Mouse (Mus musculus) spleen, postnatal 10 days (tissue): ENCODE results near the gene Uncx.

Source experiments
- DNase-seq, 2 experiments: peaks; one replicate each; pipeline ENCODE4 v3.0.0; 2021 to 2022; ENCODE audit warnings: low spot score in 2 of 2

The Uncx gene

DNA sequence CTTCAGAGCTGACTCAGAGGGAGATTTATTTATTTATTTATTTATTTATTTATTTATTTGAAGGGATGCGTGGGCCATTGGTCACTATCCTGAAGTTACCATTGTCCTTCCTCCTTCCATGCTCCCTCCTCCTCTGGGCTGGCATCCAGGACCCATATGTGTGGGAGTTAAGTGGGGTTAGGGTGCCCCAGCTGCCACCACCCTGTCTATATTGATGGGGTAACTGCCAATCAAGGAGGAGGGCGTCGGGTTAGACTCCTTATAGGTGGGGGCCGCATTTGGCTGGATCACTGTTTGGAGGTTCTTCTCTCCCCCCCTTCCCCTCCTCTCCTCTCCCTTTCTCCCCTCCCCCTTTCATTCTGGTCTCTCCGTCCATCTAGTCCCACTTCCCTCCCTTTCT is 738 bp upstream of the Uncx start:
- DNase-seq: no peak

DNA sequence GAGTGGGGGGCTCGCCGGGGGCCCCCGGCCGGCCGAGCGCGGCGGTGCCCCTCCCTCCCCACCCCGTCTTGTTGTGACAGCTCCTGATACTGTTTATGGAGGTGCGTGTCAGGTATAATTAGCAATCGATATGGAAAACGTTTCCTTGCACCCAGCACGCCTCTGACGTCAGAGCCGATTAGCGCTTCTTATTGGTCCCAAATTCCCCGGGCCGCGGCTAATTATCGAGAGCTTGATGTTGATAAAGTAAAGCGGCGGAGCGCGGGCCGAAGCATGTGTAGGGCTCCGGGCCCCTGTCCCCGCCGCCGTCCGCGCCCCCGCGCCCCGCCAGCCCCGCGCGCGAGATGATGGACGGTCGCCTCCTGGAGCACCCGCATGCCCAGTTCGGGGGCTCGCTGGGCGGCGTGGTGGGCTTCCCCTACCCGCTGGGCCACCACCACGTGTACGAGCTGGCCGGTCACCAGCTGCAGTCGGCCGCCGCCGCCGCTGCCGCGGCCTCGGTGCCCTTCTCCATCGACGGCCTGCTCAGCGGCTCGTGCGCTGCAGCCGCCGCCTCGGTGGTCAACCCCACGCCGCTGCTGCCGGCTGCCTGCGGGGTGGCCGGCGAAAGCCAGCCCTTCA is 466 bp downstream of the Uncx start:
- no peak for DNase-seq

DNA sequence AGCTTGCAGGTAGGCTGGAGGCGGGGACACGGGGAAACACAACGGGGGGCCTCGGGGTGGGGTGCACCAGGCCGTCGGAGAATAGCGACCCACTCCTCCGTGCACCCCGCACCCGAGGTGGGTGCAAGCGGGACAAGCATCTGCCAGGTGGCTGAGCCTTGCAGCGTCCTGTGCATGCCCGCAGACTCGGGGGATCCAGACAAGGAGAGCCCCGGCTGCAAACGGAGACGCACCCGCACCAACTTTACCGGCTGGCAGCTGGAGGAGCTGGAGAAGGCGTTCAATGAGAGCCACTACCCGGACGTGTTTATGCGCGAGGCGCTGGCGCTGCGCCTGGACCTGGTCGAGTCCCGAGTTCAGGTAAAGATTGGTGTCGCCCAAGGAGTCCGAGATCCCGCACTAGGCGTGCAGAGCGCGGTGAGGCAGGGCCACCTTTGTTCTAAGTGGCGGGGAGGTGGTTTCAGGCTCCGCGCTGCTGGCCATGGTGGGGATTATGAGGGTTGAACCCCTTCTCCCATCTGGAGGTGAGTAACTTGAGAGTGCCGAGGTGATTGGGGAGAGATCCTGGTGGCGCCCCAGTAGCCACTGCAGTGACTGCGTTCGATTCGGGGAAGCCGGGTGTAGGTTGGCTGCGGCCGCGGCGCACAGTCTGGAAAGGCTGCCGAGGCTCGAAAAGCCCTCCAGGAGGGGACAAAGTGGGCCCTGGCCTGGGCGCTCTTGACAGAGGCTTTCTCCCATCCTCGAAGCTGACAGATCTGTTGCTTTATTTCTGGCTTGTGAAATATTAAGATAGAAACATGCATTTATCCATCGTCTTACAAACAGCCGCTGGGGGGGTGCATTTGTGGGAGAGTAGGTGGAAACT is 1.2 kb downstream of the Uncx start:
- no peak for DNase-seq

DNA sequence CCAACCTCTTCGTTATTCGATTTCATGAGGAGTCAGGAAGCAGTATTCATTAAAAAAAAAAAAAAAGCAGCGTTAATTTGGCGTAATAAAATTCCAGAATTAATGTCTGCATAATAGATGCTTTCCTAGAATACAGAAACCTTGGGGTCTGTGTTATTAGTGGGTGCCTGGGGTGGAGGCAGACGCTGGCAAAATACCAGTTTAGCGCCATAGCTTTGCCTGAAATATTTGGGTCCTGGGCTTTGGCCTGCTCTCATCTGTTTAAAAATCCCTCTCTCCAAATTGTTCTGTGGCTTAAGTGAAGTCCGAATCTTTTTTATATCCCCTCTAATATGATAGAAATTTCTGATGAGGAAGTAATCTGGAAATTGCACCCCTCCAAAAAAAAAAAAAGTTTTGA is 1.9 kb downstream of the Uncx start:
- no peak for DNase-seq

DNA sequence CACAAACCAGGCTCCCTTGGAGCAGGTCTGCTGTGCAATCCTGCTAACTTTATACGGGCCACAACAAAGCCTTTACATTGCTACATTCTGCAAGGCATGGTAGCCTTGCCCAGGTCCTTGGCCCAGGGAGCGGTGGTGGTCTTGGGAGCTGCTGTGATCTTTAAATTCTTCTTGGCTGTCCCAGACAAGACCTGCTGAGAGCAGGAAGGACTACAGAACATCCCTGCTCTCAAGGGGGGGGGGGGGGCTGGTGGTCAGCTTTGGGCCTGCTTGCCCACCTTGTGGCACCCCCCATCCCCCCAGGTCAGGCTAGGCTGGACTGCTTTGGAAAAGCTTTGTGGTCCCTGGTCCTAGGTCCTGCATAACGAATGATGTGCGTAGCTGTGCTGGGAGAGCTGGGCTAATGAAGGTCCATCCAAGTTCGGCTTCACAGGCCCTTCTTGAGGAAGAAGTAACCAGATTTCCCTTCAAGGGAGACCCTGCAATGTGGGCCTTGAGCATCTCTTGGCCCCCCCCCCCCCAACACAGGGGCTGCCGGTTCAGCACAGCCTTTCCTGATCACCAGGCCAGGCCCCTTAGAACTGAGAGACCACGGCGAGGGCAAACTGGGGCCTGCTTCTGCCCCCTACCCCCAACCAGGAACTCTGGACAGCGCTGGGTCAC is 2.5 kb downstream of the Uncx start:
- no peak for DNase-seq

DNA sequence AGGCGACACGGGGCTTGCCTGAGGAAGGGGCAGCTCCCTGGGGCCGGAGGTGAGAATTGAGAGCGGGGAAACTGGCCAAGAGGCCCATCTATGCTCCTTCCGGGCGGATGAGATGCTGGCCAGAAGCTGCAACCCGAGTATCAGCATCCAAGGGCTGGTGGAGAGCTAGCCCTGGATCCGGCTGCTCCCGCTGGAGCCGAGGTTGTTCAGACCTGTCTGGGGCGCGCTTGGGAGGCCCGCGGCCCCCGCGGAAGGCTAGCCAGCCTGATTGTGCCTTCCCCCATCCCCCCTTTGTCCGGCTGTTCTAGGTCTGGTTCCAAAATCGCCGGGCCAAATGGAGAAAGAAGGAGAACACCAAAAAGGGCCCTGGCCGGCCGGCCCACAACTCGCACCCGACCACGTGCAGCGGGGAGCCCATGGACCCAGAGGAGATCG is 3.1 kb downstream of the Uncx start:
- DNase-seq: no peak

DNA sequence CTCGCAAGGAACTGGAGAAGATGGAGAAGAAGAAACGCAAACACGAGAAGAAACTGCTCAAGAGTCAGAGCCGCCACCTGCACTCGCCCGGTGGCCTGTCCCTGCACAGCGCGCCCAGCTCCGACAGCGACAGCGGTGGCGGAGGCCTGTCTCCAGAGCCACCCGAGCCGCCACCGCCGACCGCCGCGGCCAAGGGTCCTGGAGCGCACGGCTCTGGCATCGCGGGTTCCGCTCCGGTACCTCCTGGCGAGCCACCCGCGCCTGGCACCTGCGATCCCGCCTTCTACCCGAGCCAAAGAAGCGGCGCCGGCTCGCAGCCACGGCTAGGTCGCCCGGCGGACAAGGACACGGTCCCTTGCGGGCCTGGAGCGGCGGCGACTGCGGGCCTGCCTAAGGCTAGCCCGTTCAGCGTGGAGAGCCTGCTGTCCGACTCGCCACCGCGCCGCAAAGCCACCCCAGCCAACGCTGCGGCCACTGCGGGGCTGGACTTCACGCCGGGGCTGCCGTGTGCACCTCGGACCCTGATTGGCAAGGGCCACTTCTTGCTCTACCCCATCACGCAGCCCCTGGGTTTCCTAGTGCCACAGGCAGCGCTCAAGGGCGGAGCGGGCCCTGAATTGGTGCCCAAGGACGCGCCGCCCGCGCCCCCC is 3.6 kb downstream of the Uncx start:
- no peak for DNase-seq

DNA sequence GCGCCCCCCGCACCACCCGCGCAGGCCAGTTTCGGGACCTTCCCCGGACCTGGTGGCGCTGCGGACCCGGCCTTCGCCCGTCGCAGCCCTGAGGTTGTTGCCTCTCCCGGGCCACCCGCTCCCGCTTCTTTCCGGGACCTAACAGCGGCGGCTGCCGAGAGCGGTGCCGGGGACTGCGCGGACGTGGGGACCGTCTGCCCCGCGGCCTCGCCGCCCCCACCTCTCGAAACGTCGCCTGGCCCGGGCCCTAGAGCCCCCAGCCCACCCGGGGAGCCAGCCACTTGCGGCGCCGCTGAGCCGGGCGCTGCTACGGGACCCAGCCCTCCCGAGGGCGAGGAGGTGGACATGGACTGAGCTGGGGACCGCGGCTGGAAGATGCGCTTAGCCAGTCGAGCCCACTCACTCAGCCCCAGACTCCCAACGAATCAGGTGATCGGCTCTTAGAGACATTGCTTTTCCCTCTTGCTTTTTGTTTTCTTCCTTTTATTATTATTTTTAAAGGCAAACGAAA is 4.2 kb downstream of the Uncx start:
- DNase-seq: no peak

DNA sequence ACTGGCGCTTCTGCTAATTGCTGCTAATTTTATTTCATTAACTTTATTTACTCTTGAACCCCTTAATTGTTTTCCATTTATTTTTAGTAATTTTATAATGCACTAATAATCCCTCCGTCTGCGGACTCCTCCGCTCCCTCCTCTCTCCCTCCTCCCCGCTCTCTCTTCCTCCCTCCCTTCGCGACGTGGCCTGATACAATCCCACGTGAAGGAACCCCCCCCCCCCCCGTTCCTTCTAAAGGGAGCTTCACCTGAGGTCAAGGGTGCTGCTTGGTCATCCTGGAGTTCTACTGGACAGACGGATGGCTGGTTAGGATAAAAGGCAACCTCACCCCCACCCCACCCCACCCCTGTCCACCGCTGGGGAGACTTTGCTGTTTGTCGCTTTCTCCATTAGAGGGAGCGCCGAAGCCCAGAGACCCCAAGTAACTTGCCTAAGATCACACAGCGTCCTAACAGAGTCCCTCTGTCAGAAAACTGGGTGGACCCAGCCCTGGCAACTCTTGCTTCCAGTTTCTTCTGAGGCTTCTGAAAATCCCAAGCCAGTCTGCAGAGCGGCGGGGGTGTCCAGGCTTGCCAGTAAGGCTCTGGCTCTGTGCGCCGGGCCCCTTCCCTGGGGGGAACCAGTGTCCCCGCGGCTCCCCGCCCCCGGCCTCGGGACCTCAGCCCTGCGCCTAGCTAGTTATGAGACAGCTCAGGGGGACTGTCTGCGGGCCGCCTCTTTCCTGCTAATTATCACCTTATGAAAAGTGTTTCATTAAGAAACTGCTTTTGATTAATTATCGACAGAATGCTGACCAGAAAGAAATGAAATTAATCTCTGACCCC is 10.4 kb downstream of the Uncx start:
- no peak for DNase-seq

DNA sequence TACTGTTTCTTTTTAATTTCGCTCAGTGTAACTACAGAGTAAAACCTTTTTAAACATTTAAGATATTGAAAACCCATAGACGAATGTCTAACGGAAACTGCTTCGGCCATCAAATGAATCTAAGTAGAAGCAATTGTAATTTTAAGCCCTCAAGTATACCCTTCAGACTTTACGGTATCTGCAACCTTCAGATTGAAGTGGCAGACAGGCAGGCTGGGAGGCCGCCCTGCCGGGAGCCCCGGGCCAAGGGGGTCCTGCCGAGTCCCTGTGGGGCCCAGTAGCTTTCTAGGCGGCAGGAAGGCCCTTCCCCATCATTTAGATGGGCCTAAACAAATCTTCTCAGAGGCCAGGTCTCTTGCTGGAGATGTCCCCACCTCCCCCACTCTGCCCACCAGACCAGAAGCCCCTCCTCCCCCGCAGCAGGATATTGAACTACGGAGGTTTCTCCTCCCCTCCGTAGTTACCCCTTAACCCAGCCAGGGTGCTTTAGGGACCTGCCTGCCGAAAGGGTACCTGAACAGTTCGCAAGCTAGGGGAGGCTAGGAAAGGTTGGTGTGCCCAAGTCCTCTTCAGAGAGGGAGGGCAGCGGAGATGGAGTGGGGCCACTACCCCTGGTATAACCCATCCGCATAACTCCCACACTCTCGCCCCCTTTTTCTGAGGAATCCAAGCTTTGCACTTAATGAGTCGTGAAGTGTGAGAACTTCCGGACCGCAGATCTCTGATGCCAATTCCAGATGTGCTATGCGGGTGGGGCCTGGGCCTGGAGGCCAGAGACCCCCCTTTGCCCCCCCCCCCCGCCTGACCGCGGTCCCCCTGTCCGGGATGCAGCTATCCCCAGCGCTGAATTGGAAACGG is 11.4 kb downstream of the Uncx start:
- DNase-seq: no peak

DNA sequence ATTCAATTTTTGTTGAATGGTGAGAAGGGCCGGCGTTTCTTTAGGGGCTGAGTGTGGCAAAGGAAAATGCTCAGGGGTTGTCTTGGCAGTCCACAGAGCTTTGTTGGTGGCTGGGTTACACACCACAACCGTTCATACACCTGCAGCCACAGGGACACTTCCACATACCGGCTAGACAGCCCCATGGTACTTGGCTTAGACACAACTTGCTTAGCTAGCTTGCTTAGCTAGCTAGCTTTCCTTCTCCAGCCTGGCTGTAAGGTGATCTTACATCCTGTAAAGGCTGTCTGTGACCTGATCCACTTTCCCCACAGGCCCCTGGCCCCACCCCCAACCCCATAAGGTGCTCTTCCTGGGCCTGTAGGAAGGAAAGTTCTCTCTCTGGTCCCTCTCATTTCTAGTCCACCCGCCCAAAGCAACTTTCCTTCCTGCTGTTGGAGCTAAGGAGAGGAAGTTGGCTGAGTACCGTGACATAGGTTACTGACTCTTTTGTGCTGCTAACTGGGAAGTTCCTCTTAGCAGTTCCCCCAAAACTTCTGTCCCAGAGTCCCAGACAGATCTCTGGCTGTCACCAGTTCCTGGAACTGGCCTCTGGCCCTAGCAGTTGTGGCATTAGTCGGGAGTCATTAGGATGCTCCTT is 12.3 kb downstream of the Uncx start:
- DNase-seq: no peak

DNA sequence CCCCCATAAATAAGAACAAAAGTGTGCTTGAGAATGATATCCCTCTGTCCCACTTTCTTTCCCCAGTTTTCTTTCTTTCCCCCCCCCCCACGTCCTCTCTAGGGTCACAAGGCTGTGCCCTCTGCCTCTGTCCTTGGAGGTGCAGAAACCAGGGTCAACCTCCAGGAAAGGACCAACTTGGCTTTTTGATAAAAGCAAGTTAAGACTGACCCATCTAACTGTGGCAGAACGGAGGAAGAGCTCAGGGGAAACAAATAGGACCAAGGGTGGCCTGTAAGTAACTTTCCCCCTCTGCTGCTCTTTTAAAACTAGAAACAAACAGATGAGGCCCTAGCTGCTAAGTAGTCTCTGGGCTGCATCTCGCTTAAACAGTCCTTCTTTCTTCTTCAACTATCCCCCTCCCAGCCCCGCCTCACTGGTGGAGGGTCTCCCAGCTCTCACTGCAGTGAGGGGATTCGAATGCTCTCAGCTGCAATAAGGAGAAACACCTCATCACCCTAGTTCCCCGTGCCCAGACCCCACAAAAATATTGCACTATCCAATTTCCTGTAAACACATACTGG is 12.9 kb downstream of the Uncx start:
- no peak for DNase-seq

DNA sequence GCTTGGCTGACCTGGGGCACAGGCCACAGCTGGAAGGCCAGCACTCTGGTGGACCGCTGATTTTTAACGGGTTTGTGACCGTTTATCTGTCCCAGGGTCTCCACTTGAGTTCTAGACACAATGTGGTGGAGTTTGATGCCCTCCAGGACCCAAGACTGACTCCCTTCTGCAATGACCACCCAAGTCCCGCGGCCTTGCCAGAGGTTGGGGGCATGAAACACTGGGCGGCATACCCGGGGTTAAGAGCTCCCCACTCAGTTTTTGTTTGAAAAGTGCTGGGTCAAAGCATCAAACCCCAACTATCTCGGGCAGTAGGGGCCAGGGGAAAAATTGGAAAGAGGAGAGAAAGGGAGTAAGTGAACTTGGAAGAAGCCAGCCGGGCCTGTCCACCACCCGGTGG is 13.8 kb downstream of the Uncx start:
- no peak for DNase-seq

DNA sequence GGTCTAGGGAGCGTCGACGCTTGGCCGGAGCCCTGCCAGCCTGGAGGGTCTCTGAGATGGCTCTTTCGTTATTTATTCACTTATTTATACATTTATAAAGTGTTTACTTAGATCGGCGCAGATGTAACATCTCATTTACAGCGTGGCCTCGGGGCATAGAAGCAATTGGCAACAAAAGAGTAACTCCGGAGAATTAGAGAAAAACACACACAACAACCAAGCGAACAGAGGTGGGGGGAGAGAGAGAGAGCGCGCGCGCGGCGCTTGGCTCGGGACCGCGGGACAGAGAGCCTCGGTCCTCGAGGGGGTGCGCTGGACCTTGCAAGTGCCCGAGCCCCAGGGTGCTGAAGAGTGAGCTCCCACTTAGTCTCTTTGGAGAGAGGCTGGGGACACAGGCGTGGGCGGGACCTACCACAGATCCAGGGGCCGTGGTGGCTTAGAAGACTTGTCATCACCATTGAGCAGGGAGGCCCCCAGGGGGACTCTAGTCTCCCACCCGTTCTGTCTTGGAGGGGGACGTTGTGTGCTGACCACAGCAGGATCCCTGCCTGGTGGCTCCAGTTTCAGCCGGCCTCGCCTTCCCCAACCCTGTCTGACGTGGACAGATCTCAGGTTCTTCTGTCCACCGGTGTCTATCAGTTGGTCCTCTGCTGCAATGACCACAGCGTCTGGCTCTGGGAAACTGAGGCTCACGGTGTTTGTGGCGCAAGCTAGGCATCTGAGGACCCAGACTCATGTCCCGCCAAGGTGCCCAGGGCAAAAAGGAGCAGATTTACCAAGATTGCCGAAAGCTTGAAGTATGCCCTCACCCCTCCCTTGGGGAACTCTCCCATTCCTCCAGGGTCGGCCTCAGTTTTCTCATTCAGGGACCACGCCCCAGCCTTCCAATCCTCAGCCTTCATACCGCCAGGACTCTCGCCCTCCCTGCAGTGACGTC is 14.5 kb downstream of the Uncx start:
- no peak for DNase-seq

DNA sequence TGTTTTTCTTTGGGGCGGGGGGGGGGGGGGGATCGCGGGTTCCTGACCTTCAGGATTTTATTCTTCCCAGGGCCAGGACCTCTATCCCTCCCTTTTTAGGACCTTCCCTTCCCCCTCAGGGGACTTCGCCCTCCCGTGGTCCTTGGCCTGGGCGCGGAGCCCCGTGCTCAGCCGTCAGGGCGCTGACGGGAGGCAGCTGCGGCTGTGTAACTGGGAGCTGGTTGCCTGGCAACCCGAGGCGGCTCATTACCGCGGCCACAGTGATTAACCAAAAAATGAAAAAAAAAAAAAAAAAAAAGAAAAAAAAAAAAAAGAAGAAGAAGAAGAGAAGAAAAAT is 15.1 kb downstream of the Uncx start:
- DNase-seq: no peak

DNA sequence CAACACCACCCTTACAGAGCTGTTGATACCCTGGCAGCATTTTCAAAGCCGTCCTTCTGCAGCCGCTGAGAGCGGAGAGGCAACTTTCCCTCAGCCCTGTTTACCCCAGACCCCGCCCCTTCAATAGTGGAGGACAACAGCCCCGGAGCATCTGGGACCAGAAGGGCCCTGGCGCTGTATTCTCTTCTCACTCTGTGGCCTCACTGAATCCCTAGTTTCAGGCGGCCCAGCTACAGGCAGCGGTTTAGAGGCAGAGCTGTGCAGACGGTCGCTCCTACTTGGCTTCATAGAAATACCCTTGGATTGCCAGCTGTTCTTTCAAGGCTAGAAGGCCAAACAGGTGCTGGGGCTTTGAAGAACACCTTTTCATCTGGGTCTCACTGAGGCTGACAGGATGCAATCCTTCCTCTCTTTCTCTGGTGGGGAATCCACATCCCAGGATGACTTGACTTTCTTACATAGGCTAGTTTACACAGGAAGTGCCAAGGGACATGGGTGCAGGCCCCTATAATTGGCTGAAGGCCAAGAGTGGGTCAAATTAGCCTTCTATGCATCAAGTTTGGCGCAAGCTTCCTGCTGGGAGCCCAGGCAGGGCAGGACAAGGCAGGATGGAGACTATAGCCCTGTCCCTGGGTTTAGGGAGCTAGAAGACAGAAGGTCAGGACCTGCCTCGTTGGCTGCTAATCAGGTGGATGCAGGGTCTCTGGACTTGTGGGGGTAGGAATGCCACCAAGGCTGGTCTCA is 15.8 kb downstream of the Uncx start:
- no peak for DNase-seq

DNA sequence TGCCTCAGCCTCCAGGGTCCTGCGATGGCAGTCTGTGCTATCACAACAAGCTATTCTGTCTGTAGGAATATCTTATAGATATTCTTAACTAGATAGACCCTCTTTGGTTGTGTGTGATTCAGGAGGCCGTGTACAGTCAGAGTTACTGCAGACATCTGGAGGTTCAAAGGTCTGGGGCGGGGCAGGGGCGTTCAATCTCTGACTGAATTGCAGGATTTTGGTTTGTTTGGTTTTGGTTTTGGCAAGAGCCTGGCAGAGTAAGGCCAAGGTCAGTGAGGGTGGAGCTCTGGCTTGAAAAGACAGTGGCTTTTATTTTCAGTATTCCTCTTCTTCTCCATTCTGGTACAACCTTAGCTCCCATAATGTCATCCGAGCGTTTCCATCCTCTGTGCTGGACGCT is 16.5 kb downstream of the Uncx start:
- DNase-seq: no peak
